Mouse (Mus musculus): ENCODE data around the gene Lnpk.

GRCm38 (mm10) chr2:74609350-74609749 is 30.1 kb upstream of the Lnpk start:
- no peak for TF ChIP-seq CTCF (IDR thresholded peaks at IDR 0.05; ENCODE audit: borderline replicate concordance, insufficient read depth, low read length)
- TF ChIP-seq POLR2A (IDR thresholded peaks at IDR 0.05; ENCODE audit: low read depth, low read length): no peak
